7 mouse cellular contexts compared by ENCODE assay signal in genomic region chr11:69008182-69009121, GRCm38 (mm10). TPM values are rescaled to one million over a fixed set of nuclear protein-coding genes. Genes with fewer than 3 reads are reported as not detected.
DNase-seq lines count a peak whose midpoint lies in the region; ATAC-seq lines count a peak whose summit lies in the region.

Gene Pfas, minus strand, starts transcription at chr11:69008460.

- H3K4me1 ChIP-seq in intestine, embryonic 16.5 days (ENCODE audit: control insufficient read depth, insufficient read depth, low read length), result peaks cover 10% of the 10 kb centered on the region
- H3K4me1 ChIP-seq in midbrain, embryonic 11.5 days (ENCODE audit: control insufficient read depth, insufficient read depth, low read length), result peaks cover 2% of the 10 kb centered on the region; the same call in 1 of the 2 replicates

- intact Hi-C loops in left cerebral cortex, postnatal 36 days (cut with DNase I), result no loop called here

- H3K4me3 ChIP-seq in intestine, embryonic 16.5 days (ENCODE audit: low read length), result peak within 1 kb of the TSS; percentile 70
- peak within 1 kb of the TSS; percentile 73 for H3K4me3 ChIP-seq in midbrain, embryonic 11.5 days (ENCODE audit: low read depth, low read length)

- peak; percentile 94 for DNase-seq in adrenal gland, adult 2 months
- DNase-seq in embryo, embryonic 11.5 days (ENCODE audit: low read depth, low spot score), result peak; percentile 90
- DNase-seq in gastrocnemius, postnatal 4 days (ENCODE audit: low spot score in 2 of 2), result peak; percentile 88 to 93
- peak; percentile 91 for DNase-seq in left cerebral cortex, postnatal 36 days (ENCODE audit: low spot score in 2 of 2)
- DNase-seq in midbrain, embryonic 11.5 days (ENCODE audit: low spot score, missing footprints), result peak; percentile 99
- DNase-seq in skeletal muscle tissue, adult 2 months (ENCODE audit: low read depth, low spot score), result peak; percentile 38

- 8% methylated on average over 38 of the region's 38 CpGs for WGBS in intestine, embryonic 16.5 days
- WGBS in midbrain, embryonic 11.5 days, result 9% methylated on average over 38 of the region's 38 CpGs

- peak within 1 kb of the TSS; percentile 75 for H3K9ac ChIP-seq in intestine, embryonic 16.5 days (ENCODE audit: low read depth, low read length)
- peak within 1 kb of the TSS; percentile 68 for H3K9ac ChIP-seq in midbrain, embryonic 11.5 days (ENCODE audit: low read length)

- H3K9me3 ChIP-seq in intestine, embryonic 16.5 days (ENCODE audit: control insufficient read depth, low read length), result no peaks in the 10 kb centered on the region
- H3K9me3 ChIP-seq in midbrain, embryonic 11.5 days (ENCODE audit: control insufficient read depth, low read length), result no peaks in the 10 kb centered on the region

- H3K27ac ChIP-seq in intestine, embryonic 16.5 days (ENCODE audit: low read length), result peak within 1 kb of the TSS; percentile 26
- no peak within 1 kb of the TSS for H3K27ac ChIP-seq in midbrain, embryonic 11.5 days (ENCODE audit: low read depth, low read length)

- ATAC-seq in intestine, embryonic 16.5 days, result peak; percentile 84
- peak; percentile 89 for ATAC-seq in midbrain, embryonic 11.5 days (ENCODE audit: low FRiP score)

- H3K4me2 ChIP-seq in intestine, embryonic 16.5 days (ENCODE audit: low read depth, low read length), result peak within 1 kb of the TSS; percentile 57
- H3K4me2 ChIP-seq in midbrain, embryonic 11.5 days, result peak within 1 kb of the TSS; percentile 57

- H3K36me3 ChIP-seq in intestine, embryonic 16.5 days (ENCODE audit: control insufficient read depth, insufficient read depth, low read length), result no peaks in the 10 kb centered on the region
- no peaks in the 10 kb centered on the region for H3K36me3 ChIP-seq in midbrain, embryonic 11.5 days (ENCODE audit: control insufficient read depth, insufficient read depth, low read length)

- no peaks in the 10 kb centered on the region for H3K27me3 ChIP-seq in intestine, embryonic 16.5 days (replicated peaks; ENCODE audit: control insufficient read depth, insufficient read depth, low read length)
- no peaks in the 10 kb centered on the region for H3K27me3 ChIP-seq in midbrain, embryonic 11.5 days (ENCODE audit: control insufficient read depth, insufficient read depth, low read length)

RNA-seq across cellular contexts. Expression of gene Pfas, which starts in this region (rescaled TPM):
- 10 to 100 TPM; 23.7 to 28.6 TPM for total RNA-seq in adrenal gland, adult 2 months (2021)
- polyA plus RNA-seq in adrenal gland, adult 2 months (2012; rRNA removed), result 14.5 and 16.7 TPM in 2 replicates
- 10 to 100 TPM; 14.9 to 16.8 TPM for total RNA-seq in gastrocnemius, postnatal 4 days (2021)
- 20.5 and 22.5 TPM in 2 replicates for polyA plus RNA-seq in intestine, embryonic 16.5 days (2015; fragmentation: Nextera tagmentation; extraction: Ambion mirVana)
- 10 to 100 TPM; 16.1 to 24.2 TPM for total RNA-seq in left cerebral cortex, postnatal 36 days (2021)
- 31.2 and 33.0 TPM in 2 replicates for polyA plus RNA-seq in midbrain, embryonic 11.5 days (2014; fragmentation: Nextera tagmentation; extraction: Ambion mirVana)

Comparison
In these comparisons a context has a peak if more than half of its experiments do, and no peak if none do; other contexts are left out.
1. DNase-seq: peak in every context shown above with its lines; median percentile 99 in midbrain, embryonic 11.5 days; 94 in adrenal gland, adult 2 months; 91 in left cerebral cortex, postnatal 36 days; 90 in gastrocnemius, postnatal 4 days; 90 in embryo, embryonic 11.5 days; 38 in skeletal muscle tissue, adult 2 months.